Mouse (Mus musculus) mouse embryonic stem cell (cell line): ENCODE measurements at regions not wholly inside any gene's neighbourhood (a gene's known extent, or its start where the extent isn't known, plus 50 kb on each side); places are given as distances from the start of the nearest gene placed in this dataset.

ENCODE experiments used
- in situ Hi-C, 2 experiments: fragments of 300-500 bp; cut with MboI; formaldehyde crosslinking; loops; 1 replicate in 1 of 2; 3 replicates in 1 of 2; pipeline ENCODE4 v1.14.3; 2019 to 2020; ENCODE audit warnings: low sequenced_read_pairs in 2 of 2, low pct_unique_long_range_greater_than_20kb in 1 of 2, mixed read lengths in 1 of 2; ENCODE audit not compliant: unreplicated experiment in 1 of 2

DNA sequence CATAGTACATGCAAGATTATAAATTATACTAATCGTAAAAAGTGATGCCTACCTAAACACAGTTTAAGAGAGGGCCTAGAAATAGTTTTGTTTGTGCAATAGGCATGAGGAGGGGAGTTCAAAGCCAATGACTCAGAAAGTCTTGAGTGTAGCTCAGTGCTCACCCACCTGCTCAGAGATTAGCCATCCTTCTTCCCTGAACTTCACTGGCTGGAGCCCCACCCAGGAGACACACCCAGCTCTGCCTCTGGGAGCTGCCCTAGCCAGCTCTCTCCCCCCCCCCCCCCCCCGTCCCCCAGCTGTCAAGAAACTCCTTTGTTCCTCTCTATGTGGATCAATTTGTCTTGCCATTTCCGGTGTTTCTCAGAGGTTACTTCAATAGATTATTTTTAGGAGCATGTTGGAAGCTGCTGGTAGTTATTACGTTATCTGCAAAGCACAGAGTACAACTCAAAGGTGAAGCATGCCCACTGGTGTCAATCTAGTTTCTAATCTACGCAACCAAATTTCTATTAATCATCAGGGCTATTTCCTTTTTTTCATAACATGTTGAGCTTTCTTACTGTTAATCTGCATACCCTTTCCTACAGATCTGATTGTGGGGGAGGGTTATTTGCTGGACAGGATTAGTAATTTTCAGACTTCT lies 68.3 kb upstream of the Nrip1 start:
- in situ Hi-C loops, result no loop called here

DNA sequence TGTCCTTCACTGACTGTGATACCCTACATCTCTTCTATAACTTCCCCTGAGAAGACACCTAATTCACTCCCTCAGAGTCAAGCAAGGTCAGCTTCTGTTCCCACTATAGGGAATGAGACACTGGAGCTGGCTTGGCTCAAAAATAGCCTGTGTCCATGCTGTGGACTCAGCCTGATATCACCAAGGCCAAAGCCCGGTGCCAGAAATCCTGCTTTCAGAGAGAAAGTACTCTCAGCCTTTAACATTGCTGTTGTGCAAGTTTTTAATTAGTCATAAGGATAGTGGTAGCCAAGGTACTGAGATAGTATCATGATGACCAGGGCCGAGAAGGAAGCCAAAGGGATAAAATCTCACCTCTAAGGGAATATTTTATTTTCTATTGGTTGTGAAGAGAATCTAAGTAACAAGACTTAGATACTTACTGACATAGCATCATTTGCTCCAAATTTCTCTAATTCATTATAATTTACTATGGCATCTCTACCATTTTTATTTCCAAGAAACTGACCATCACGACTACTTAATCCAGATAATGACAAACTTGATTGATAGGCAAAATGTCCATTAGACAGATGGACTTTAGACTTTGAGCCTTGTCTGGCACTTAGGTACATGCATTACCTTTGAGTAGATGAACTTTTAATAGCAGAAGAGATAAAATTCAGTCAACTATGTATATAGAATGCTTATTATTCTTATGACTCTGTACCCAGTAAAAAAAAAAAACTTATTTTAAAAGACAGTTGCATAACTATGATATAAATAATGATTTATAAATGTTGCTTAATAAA lies 64.7 kb upstream of the Nrip1 start:
- in situ Hi-C loops, result no loop called here

DNA sequence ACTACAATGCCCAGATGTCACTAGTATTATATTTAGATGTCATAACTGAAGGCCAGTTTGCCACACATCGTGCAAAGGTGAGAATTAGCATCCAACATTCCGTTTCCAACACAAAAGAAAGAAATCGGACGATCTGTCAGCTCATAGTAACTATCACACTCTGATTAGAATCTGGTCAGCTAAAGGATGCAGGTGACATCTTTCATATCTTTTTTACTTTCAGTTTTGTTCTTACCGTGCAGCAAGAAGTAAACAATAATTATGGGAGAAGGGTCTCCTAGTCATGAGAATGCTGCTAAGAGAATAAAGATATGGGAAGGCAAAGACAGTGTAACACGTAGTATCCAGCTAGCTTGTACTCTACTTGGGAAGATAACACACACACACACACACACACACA lies 62.7 kb upstream of the Nrip1 start:
- in situ Hi-C loops, result no loop called here

DNA sequence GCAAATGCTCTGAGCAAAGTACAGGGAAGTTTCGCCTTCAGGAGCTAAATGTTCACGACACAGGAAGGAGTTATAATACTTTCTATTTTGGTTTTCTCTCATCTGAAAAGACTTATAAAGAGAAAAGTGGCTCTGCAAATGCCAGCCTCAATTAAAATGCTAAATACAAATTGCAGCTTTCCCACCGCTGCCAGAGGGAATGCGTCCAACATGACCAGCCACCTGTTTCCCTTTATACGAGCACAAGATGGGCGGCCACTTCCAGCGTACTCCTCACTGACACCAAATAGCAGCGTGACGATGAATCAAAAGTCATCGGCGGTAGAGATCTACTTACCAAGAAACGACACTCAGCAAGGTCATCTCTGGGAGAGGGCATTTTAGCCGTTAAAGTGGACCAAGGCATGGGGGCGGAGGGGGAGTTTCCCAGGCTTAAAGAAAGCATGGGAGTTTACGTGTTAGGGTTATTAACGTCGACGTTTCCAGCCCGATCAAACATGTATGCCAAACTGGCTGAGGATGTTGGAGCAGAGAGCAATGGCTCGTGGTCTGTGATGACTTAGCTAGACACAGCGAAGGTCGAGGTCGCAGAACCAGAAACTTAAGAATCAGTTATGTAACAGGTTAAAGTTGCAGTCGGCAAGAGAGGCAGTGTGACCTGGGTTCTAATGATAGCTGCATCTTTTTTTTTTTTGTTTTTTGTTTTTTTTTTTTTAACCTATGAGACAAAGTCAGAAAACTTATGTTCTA lies 59.6 kb upstream of the Nrip1 start:
- in situ Hi-C loops, result no loop called here

DNA sequence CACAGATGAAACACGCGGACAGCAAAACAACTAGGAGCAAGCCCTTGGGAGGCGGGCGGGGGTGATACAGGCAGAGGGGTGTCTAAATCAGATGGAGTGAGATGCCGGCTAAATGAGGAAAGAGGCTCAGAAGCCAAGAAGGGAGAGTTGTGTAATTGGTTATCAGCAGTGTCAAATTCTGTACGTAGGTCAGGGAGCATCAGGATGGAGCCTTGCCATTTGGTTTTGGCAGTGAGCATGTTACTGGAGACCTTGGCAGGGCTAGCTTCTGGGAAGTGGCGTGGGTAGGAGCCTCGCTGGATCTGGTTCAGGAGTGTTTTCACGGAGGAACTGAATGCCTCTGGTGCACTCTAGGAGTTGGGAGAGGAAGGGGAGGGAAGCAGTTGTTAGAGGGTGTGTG lies 58.7 kb upstream of the Nrip1 start:
- in situ Hi-C loops, result no loop called here

DNA sequence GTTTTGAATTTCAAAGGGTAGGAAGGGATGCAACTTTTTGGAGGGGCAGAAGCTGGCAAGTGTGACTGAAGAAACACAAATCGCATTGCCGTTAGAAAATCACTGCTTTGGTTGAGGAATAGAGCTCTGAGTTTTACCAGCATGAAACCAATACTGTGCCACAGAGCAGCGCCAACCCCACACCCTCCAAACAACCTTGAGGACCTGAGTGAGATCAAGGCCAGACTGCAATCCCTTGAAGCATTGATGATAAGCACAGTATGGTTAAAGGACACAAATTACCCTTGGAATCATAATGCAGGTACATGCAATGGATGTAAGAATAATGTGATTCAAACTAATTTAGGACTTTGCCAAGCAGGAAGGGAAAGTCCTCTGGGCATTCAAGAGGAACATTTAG lies 55.5 kb upstream of the Nrip1 start:
- in situ Hi-C loops, result no loop called here

DNA sequence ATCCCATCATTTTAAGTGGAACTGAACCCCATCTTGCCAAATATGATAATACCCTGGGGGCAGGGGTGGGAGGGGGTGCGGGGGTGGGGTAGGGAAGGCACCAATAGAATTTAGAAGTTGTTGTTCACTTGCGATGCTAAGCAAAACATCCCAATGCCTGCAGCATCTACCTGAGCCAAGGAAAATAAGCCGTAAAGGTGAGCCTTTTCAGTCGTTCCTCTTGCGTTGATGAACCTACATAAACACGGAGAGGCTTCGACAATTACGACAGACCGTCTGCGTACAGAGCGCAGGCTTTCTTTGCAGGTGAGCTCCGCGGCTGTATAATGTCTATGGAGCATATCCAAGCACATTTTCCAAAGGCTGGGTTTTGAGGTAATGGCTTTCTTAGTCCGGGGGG lies 50.3 kb upstream of the Nrip1 start:
- in situ Hi-C loops, result no loop called here
